Mouse (Mus musculus) lung, embryonic 15.5 days (tissue): ENCODE measurements around the gene Lrrc28. TPM values are rescaled to one million over a fixed set of nuclear protein-coding genes. Genes with fewer than 3 reads are reported as not detected.
A peak's percentile ranks its signal among the peaks of the same experiment; 100 is the strongest.

Experiments used
- ATAC-seq: fragments of 200-750 bp; cut with Nextera tagmentation; 2 replicates; pipeline ENCODE4 v1.8.0; 2017; ENCODE audit warnings: moderate number of reproducible peaks, borderline replicate concordance; ENCODE audit not compliant: low FRiP score, low TSS enrichment; ENCODE audit errors: extremely low read depth
- H3K27ac ChIP-seq: fragments of 300-500 bp; sonication (generic); 2 replicates; pipeline ENCODE4 v1.5.1; 2015; ENCODE audit warnings: moderate library complexity, mild to moderate bottlenecking, inconsistent platforms
- H3K27me3 ChIP-seq: fragments of 300-500 bp; sonication (generic); 2 replicates; pipeline ENCODE4 v1.6.1; 2015; ENCODE audit warnings: inconsistent platforms
- H3K36me3 ChIP-seq: fragments of 300-500 bp; sonication (generic); 2 replicates; pipeline ENCODE4 v1.6.1; 2015; ENCODE audit warnings: inconsistent platforms
- H3K4me1 ChIP-seq: fragments of 300-500 bp; sonication (generic); 2 replicates; pipeline ENCODE4 v1.6.1; 2015; ENCODE audit warnings: inconsistent platforms
- H3K4me2 ChIP-seq: fragments of 300-500 bp; sonication (generic); 2 replicates; pipeline ENCODE4 v1.6.1; 2015; ENCODE audit warnings: inconsistent platforms, mild to moderate bottlenecking, moderate library complexity
- H3K4me3 ChIP-seq: fragments of 300-500 bp; sonication (generic); 2 replicates; pipeline ENCODE4 v1.5.1; 2015; ENCODE audit warnings: mild to moderate bottlenecking, inconsistent platforms
- H3K9ac ChIP-seq: fragments of 300-500 bp; sonication (generic); 2 replicates; pipeline ENCODE4 v1.6.1; 2015; ENCODE audit warnings: inconsistent platforms
- H3K9me3 ChIP-seq: fragments of 300-500 bp; sonication (generic); 2 replicates; pipeline ENCODE4 v1.6.1; 2016; ENCODE audit warnings: inconsistent platforms
- whole genome bisulfite sequencing: fragments of 180-500 bp; shearing (Covaris S2); methylation state at CpG from one replicate; pipeline ENCODE4 v1.1.7; 2015; 5-methylcytosine and 5-hydroxymethylcytosine counted together
- polyA plus RNA-seq: library from polyadenylated mRNA; unstranded; fragments of >200 nt; fragmentation: Nextera tagmentation; extraction: Ambion mirVana; gene quantifications from 2 replicates; pipeline ENCODE4 v1.2.1, GENCODE M21; 2015

Gene Lrrc28
- polyA plus RNA-seq, 1 experiment from 2014 or later: 14.5 TPM

DNA sequence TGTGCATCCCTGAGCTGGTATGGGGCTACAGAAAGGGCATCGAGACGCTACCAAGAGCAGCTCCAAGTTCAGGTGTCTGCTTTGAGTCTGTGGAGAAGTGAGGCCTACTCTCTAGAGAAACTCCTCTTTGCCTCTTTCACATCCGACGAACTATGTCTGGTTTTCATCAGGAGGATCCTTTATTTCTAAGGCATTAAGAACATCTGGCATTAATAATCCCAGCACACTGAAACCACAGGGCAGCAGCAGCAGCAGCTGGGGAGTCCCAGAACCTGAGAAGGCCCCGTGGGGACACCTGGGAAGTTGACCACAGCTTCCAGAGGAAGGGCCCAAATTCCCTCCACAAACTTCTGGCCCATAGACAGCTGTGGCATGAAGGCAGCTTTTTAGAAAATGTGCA is 144.2 kb downstream of the Lrrc28 start:
- 77% methylated on average over 5 of the region's 5 CpGs for WGBS
- Histone ChIP-seq H3K9me3 (no peaks in the 10 kb centered on the region), H3K4me1 (0 out of 2 replicates have a peak, but pooled peaks cover 2% of the 10 kb centered on the region)

DNA sequence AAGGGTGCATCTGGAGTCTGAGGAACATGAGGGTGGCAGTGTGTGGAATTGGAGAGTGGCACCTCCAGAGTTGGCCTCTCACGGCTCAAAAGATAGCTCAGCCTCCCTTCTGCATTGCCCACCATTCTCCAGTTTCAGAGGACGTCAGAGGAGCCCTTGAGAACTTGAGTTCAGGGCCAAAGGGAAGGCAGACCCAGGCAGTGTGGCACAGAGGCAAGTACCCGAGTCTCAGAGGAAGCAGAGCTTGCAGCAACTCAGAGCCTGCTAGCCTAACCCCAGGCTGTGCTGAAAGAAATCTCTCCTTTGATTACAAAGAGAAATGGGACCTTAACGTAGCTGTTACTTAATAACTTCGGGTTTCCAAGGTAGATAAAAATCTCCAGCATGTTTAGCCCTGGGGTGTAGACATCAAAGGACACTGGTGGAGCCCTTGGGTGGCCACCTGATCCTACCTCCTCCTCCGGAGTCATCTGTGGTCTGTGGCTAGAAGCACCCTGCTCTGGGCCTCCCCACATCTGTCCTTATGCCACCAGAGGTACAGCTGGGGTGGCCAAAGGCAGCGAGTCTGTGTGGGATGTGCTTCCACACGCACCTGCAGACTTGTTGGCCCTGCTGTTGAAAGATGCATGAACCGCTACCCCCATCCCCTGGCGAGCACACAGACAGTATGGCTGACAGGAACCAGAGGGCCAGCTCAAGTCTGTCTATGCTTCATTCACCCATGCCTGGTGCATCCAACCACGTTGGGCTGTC is 144.8 kb downstream of the Lrrc28 start:
- no peak for ATAC-seq
- 63% methylated on average over 11 of the region's 11 CpGs for WGBS

More for the DNA sequence above, 144.2 kb downstream of the Lrrc28 start:
- Histone ChIP-seq H3K27me3 (no peaks in the 10 kb centered on the region), H3K9ac (no peak overlapping the region), H3K36me3 (no peaks in the 10 kb centered on the region), H3K4me3 (no peak overlapping the region), H3K27ac (no peak overlapping the region), H3K4me2 (no peak overlapping the region)
- ATAC-seq: no peak

GRCm38 (mm10) chr7:67499516-67499915 is 145.6 kb downstream of the Lrrc28 start:
- WGBS: 81% methylated on average over 7 of the region's 7 CpGs
- 0 out of 2 replicates have a peak, but pooled peaks cover 2% of the 10 kb centered on the region for H3K4me1 ChIP-seq
- no peaks in the 10 kb centered on the region for H3K9me3 ChIP-seq
- no peak overlapping the region for H3K27ac ChIP-seq
- H3K4me2 ChIP-seq: no peak overlapping the region
- no peak overlapping the region for H3K4me3 ChIP-seq
- no peak overlapping the region for H3K9ac ChIP-seq
- no peaks in the 10 kb centered on the region for H3K27me3 ChIP-seq
- no peak for ATAC-seq
- no peaks in the 10 kb centered on the region for H3K36me3 ChIP-seq

More for the DNA sequence above, 144.8 kb downstream of the Lrrc28 start:
- H3K4me3 ChIP-seq: no peak overlapping the region
- 0 out of 2 replicates have a peak, but pooled peaks cover 2% of the 10 kb centered on the region for H3K4me1 ChIP-seq
- H3K4me2 ChIP-seq: no peak overlapping the region
- H3K9me3 ChIP-seq: no peaks in the 10 kb centered on the region
- H3K27me3 ChIP-seq: no peaks in the 10 kb centered on the region
- H3K27ac ChIP-seq: no peak overlapping the region
- H3K9ac ChIP-seq: no peak overlapping the region
- H3K36me3 ChIP-seq: no peaks in the 10 kb centered on the region

- Histone ChIP-seq H3K9ac (no peak overlapping the region), H3K4me1 (no peaks in the 10 kb centered on the region), H3K4me3 (no peak overlapping the region), H3K9me3 (no peaks in the 10 kb centered on the region), H3K27me3 (no peaks in the 10 kb centered on the region), H3K36me3 (no peaks in the 10 kb centered on the region), H3K27ac (no peak overlapping the region), H3K4me2 (no peak overlapping the region)
- WGBS: 59% methylated on average over 9 of the region's 9 CpGs
- ATAC-seq: no peak
These were observed 151.0 kb downstream of the Lrrc28 start for GRCm38 (mm10) chr7:67493795-67494687.

DNA sequence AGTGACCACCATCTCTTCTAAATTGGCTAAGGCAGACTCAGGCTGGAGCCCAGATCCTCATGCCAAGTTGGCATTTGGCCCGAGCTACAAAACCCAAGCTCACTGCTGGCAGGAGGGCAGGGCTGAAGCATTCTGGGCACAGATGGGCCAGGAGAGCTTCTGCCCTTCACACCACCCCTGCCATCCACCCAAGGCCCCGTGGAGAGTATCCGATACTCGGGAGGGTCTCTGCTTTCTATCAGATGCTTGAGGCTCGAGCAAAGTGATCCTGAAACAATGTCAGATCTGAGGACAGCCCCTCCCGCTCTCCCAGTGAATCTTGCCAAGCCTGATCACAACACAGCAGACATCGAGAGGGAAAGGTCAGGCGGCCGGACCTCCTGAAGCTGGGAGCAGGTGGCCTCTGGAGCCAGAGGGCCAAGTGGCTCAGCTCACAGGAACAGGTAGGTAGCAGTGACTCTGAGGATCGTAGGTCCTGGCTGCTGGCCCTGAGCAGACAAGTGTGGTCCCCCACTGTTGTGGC is 157.1 kb downstream of the Lrrc28 start:
- Histone ChIP-seq H3K9ac (no peak overlapping the region), H3K36me3 (no peaks in the 10 kb centered on the region), H3K4me3 (no peak overlapping the region), H3K4me2 (no peak overlapping the region), H3K4me1 (no peaks in the 10 kb centered on the region), H3K9me3 (no peaks in the 10 kb centered on the region), H3K27ac (no peak overlapping the region), H3K27me3 (no peaks in the 10 kb centered on the region)
- WGBS: 70% methylated on average over 10 of the region's 10 CpGs
- no peak for ATAC-seq

DNA sequence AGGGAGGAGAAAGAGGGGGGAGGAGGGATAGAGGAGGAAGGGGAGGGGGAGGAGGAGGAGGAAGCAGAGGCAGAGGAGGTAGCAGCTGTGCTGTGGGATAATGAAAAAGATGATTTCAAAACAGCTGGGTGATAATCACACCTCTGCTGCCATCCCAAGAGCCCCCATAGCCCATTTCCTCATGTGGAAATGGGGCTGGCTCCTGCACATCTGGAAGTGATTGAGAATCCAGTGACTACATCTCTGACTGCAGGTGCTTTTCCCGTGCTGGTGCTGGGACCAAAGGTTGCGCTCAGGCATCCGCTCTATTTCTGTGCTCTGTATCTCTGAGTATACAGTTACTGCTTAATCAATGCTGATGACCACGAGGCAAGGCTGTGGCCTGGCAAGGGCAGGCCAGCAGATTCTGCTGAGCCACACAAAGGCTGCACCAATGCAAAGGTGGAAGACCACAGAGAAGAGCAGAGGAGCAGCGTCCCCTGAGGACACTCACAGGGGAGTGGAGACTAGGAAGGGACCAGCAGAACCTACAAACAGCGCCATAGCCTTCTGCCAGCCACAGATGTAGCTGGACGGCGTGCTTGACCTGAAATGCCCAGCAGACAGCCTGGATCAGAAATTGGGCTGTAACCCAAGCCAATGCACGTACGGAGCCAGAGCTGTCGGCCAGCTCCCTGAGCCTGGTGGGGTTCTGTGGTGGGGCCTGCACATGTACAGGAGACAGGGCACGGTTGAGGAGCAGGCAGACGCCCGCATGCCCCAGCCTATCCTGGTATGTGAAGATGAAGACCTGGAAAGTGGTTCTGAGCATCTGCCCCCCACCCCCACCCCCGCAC is 157.9 kb downstream of the Lrrc28 start:
- WGBS: 70% methylated on average over 15 of the region's 15 CpGs
- Histone ChIP-seq H3K4me1 (no peaks in the 10 kb centered on the region), H3K27me3 (no peaks in the 10 kb centered on the region), H3K9ac (no peak overlapping the region), H3K36me3 (no peaks in the 10 kb centered on the region), H3K9me3 (no peaks in the 10 kb centered on the region), H3K4me3 (no peak overlapping the region), H3K27ac (no peak overlapping the region), H3K4me2 (no peak overlapping the region)
- no peak for ATAC-seq

DNA sequence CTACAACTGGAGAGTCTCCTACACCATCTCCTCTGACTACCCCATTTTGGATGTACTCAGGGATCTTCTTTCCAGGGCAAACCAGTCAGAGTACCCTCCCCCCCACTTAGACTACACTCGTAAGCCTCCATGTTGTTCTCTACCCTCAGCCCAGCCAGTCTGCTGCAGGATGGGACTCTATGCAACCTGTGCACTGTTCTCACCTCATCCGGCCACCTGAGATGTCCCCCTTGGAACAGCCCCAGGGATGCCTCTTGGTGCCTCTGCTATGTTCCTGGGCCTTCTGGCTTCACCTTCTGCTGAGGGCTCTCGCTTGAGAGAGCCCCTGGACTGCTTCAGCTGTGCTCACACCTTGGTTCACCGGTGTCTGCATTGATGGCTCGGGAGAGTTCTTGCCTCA is 158.7 kb downstream of the Lrrc28 start:
- no peaks in the 10 kb centered on the region for H3K4me1 ChIP-seq
- no peak overlapping the region for H3K9ac ChIP-seq
- no peak overlapping the region for H3K27ac ChIP-seq
- H3K4me3 ChIP-seq: no peak overlapping the region
- no peaks in the 10 kb centered on the region for H3K9me3 ChIP-seq
- no peak for ATAC-seq
- H3K4me2 ChIP-seq: no peak overlapping the region
- no peaks in the 10 kb centered on the region for H3K27me3 ChIP-seq
- no peaks in the 10 kb centered on the region for H3K36me3 ChIP-seq
- WGBS: 80% methylated on average over 5 of the region's 5 CpGs

DNA sequence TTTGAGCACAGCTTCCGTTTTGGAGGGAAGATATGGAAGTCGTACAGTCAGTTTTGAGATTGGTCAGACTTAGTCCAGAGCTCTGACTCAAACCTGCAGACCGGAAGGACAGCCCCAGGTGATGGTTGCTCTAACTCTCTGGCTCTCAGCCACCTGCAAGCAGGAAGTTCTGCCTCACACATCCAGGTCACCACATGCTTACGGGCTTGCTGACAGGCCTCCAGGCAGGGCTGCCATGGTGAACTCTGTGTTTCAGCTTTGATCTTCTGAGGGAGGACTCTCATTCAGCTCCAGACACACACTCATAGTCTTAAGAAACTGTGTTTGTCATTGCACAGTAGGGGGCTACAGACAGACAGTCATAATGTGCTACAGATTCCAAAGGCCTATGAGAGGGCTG is 161.4 kb downstream of the Lrrc28 start:
- 82% methylated on average over 4 of the region's 4 CpGs for WGBS
- Histone ChIP-seq H3K36me3 (no peaks in the 10 kb centered on the region), H3K27ac (no peak overlapping the region), H3K9me3 (no peaks in the 10 kb centered on the region), H3K9ac (no peak overlapping the region), H3K4me2 (no peak overlapping the region), H3K4me1 (peaks cover 17% of the 10 kb centered on the region), H3K27me3 (no peaks in the 10 kb centered on the region), H3K4me3 (no peak overlapping the region)
- ATAC-seq: no peak

- Histone ChIP-seq H3K27ac (no peak overlapping the region), H3K4me1 (peaks cover 17% of the 10 kb centered on the region), H3K9ac (no peak overlapping the region), H3K4me3 (no peak overlapping the region), H3K36me3 (no peaks in the 10 kb centered on the region), H3K27me3 (no peaks in the 10 kb centered on the region), H3K9me3 (no peaks in the 10 kb centered on the region), H3K4me2 (no peak overlapping the region)
- peak; percentile 71; the same call in 1 of the 2 replicates for ATAC-seq
- WGBS: 69% methylated on average over 17 of the region's 17 CpGs
These were observed 165.3 kb downstream of the Lrrc28 start for GRCm38 (mm10) chr7:67479576-67480413.

DNA sequence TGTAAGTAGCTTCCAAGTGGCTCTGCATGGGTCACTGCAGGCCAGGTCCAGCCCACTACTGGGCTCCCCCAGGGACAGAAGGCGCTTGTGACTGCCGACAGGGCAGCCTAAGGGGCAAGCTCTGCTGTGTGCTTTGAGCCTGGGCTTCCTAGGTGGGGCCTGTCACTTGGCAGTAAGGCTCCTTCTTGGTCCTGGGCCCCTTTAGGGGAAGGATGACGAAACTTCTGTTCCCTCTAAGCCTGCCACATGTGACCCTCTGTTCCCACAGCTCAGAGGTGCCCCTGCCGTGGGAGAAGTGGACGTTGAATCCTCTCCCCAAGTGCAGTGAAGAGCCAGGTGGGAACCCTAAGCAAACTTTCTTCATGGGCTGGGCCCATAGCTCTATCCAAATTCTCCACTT is 165.9 kb downstream of the Lrrc28 start:
- Histone ChIP-seq H3K27ac (no peak overlapping the region), H3K4me1 (peaks cover 17% of the 10 kb centered on the region), H3K4me2 (no peak overlapping the region), H3K9ac (no peak overlapping the region), H3K4me3 (no peak overlapping the region), H3K36me3 (no peaks in the 10 kb centered on the region), H3K27me3 (no peaks in the 10 kb centered on the region), H3K9me3 (no peaks in the 10 kb centered on the region)
- ATAC-seq: peak; percentile 31; the same call in 1 of the 2 replicates
- 59% methylated on average over 5 of the region's 5 CpGs for WGBS

- WGBS: 63% methylated on average over 8 of the region's 10 CpGs
- H3K4me3 ChIP-seq: no peak overlapping the region
- ATAC-seq: no peak
These were observed 167.1 kb downstream of the Lrrc28 start for GRCm38 (mm10) chr7:67477996-67478395.

More at GRCm38 (mm10) chr7:67477996-67478395, 167.1 kb downstream of the Lrrc28 start:
- H3K27ac ChIP-seq: no peak overlapping the region
- no peak overlapping the region for H3K4me2 ChIP-seq
- H3K27me3 ChIP-seq: no peaks in the 10 kb centered on the region
- no peak overlapping the region for H3K9ac ChIP-seq
- H3K9me3 ChIP-seq: no peaks in the 10 kb centered on the region
- H3K36me3 ChIP-seq: no peaks in the 10 kb centered on the region
- H3K4me1 ChIP-seq: peaks cover 19% of the 10 kb centered on the region
